Mouse (Mus musculus) MEL (cell line): ENCODE measurements around the gene D10Wsu102e. TPM values are rescaled to one million over a fixed set of nuclear protein-coding genes. Genes with fewer than 3 reads are reported as not detected.
"Not testable (repeated sequence)": the region's sequence is repeated elsewhere in the genome, so short reads cannot be mapped to it uniquely, and the experiment has no call there.

Source experiments
- DNase-seq: peaks from one replicate; pipeline ENCODE4 v3.0.0; 2011; ENCODE audit warnings: low read depth, low spot score
- H3K27ac ChIP-seq: 2 replicates; pipeline ENCODE4 v1.5.1; 2012; ENCODE audit warnings: low read depth, mild to moderate bottlenecking, control low read depth, low read length, moderate library complexity; ENCODE audit not compliant: control insufficient read depth
- H3K27me3 ChIP-seq, 2 experiments: fragments of 150-350 bp in 1 of 2; sonication (generic) in 1 of 2; 2 replicates each; pipeline ENCODE4 v1.6.1; 2012; ENCODE audit warnings: low read length in 2 of 2, mild to moderate bottlenecking in 2 of 2, improper control_type of control experiment in 1 of 2, moderate library complexity in 1 of 2; ENCODE audit not compliant: insufficient read depth in 2 of 2, control insufficient read depth in 1 of 2
- H3K36me3 ChIP-seq, 2 experiments: 2 replicates each; pipeline ENCODE4 v1.6.1; 2012 to 2014; ENCODE audit warnings: low read length in 2 of 2, improper control_type of control experiment in 1 of 2, inconsistent platforms in 1 of 2, mild to moderate bottlenecking in 1 of 2; ENCODE audit not compliant: insufficient read depth in 2 of 2, control insufficient read depth in 1 of 2
- H3K4me1 ChIP-seq, 2 experiments: fragments of 150-350 bp in 1 of 2; sonication (generic) in 1 of 2; 2 replicates each; pipeline ENCODE4 v1.6.1; 2012; ENCODE audit warnings: low read length in 2 of 2, improper control_type of control experiment in 1 of 2, mild to moderate bottlenecking in 1 of 2; ENCODE audit not compliant: insufficient read depth in 2 of 2, control insufficient read depth in 1 of 2
- H3K4me3 ChIP-seq, 2 experiments: fragments of 150-350 bp in 1 of 2; sonication (generic) in 1 of 2; 2 replicates each; pipeline ENCODE4 v1.5.1; 2012; ENCODE audit warnings: low read depth in 2 of 2, low read length in 2 of 2, mild to moderate bottlenecking in 2 of 2, moderate library complexity in 2 of 2, control low read depth in 1 of 2, improper control_type of control experiment in 1 of 2; ENCODE audit not compliant: control insufficient read depth in 1 of 2, insufficient read depth in 1 of 2
- H3K79me2 ChIP-seq: 2 replicates; pipeline ENCODE4 v1.6.1; 2012; ENCODE audit warnings: mild to moderate bottlenecking, low read length, moderate library complexity; ENCODE audit not compliant: control insufficient read depth, poor library complexity, insufficient read depth
- H3K9ac ChIP-seq: 2 replicates; pipeline ENCODE4 v1.6.1; 2012; ENCODE audit warnings: low read depth, mild to moderate bottlenecking, control low read depth, low read length, moderate library complexity; ENCODE audit not compliant: control insufficient read depth, poor library complexity, severe bottlenecking
- H3K9me3 ChIP-seq: fragments of 150-350 bp; sonication (generic); replicated peaks from 2 replicates; pipeline ENCODE4 v1.6.1; 2012; ENCODE audit warnings: mild to moderate bottlenecking, low read length, improper control_type of control experiment, moderate library complexity; ENCODE audit not compliant: insufficient read depth
- BHLHE40 ChIP-seq: IDR thresholded peaks from 2 replicates; pipeline ENCODE4 v1.6.1; 2012; ENCODE audit warnings: low read depth, mild to moderate bottlenecking, inconsistent platforms, low read length, improper control_type of control experiment, borderline replicate concordance
- CHD1 ChIP-seq: IDR thresholded peaks from 2 replicates; pipeline ENCODE4 v1.6.1; 2012; ENCODE audit warnings: low read depth, mild to moderate bottlenecking, inconsistent platforms, low read length, improper control_type of control experiment
- CTCF ChIP-seq, 3 experiments: IDR thresholded peaks in 2 of 3; conservative IDR thresholded peaks in 1 of 3; 2 replicates each; pipeline ENCODE4 v1.5.1; 2011 to 2012; ENCODE audit warnings: low read length in 3 of 3, low read depth in 2 of 3, mild to moderate bottlenecking in 2 of 3, improper control_type of control experiment in 1 of 3, inconsistent platforms in 1 of 3, mixed read lengths in 1 of 3, moderate library complexity in 1 of 3; ENCODE audit not compliant: control insufficient read depth in 1 of 3, insufficient read depth in 1 of 3, poor library complexity in 1 of 3, severe bottlenecking in 1 of 3
- ELF1 ChIP-seq: IDR thresholded peaks from 2 replicates; pipeline ENCODE4 v1.6.1; 2014; ENCODE audit warnings: low read depth, mild to moderate bottlenecking, inconsistent platforms, low read length, improper control_type of control experiment, moderate library complexity
- EP300 ChIP-seq, 2 experiments: IDR thresholded peaks; 2 replicates each; pipeline ENCODE4 v1.6.1; 2011; ENCODE audit warnings: improper control_type of control experiment in 2 of 2, low read length in 2 of 2, low read depth in 1 of 2, mild to moderate bottlenecking in 1 of 2
- ETS1 ChIP-seq: IDR thresholded peaks from 2 replicates; pipeline ENCODE4 v1.6.1; 2012; ENCODE audit warnings: low read depth, mild to moderate bottlenecking, inconsistent platforms, low read length, improper control_type of control experiment, moderate library complexity
- GABPA ChIP-seq: IDR thresholded peaks from 2 replicates; pipeline ENCODE4 v1.6.1; 2012; ENCODE audit warnings: low read depth, mild to moderate bottlenecking, inconsistent platforms, low read length, improper control_type of control experiment, moderate library complexity
- GATA1 ChIP-seq: IDR thresholded peaks from 2 replicates; pipeline ENCODE4 v1.6.1; 2011; ENCODE audit warnings: low read depth, low read length, improper control_type of control experiment
- HCFC1 ChIP-seq: IDR thresholded peaks from 2 replicates; pipeline ENCODE4 v1.6.1; 2012; ENCODE audit warnings: low read depth, mild to moderate bottlenecking, inconsistent platforms, low read length, improper control_type of control experiment, moderate library complexity
- KAT2A ChIP-seq: conservative IDR thresholded peaks from 2 replicates; pipeline ENCODE4 v1.6.1; 2012; ENCODE audit warnings: low read depth, low read length, improper control_type of control experiment, inconsistent platforms
- MEF2A ChIP-seq: IDR thresholded peaks from 2 replicates; pipeline ENCODE4 v1.6.1; 2014; ENCODE audit warnings: low read depth, mild to moderate bottlenecking, inconsistent platforms, low read length, improper control_type of control experiment; ENCODE audit not compliant: poor library complexity, insufficient replicate concordance, severe bottlenecking; ENCODE audit errors: extremely low read depth
- MXI1 ChIP-seq: IDR thresholded peaks from 2 replicates; pipeline ENCODE4 v1.6.1; 2011; ENCODE audit warnings: mild to moderate bottlenecking, low read depth, low read length, improper control_type of control experiment
- MYB ChIP-seq: IDR thresholded peaks from 2 replicates; pipeline ENCODE4 v1.6.1; 2011; ENCODE audit warnings: mild to moderate bottlenecking, low read depth, low read length, improper control_type of control experiment
- MYC ChIP-seq: IDR thresholded peaks from 2 replicates; pipeline ENCODE4 v1.6.1; 2011; ENCODE audit warnings: low read depth, mild to moderate bottlenecking, low read length, improper control_type of control experiment, moderate library complexity
- NELFE ChIP-seq: IDR thresholded peaks from 2 replicates; pipeline ENCODE4 v1.6.1; 2011; ENCODE audit warnings: low read depth, low read length, improper control_type of control experiment
- POLR2AphosphoS5 ChIP-seq: IDR thresholded peaks from 2 replicates; pipeline ENCODE4 v1.6.1; 2012; ENCODE audit warnings: low read depth, borderline replicate concordance, mild to moderate bottlenecking, inconsistent platforms, low read length, moderate library complexity, mixed read lengths
- RAD21 ChIP-seq: IDR thresholded peaks from 2 replicates; pipeline ENCODE4 v1.6.1; 2011; ENCODE audit warnings: mild to moderate bottlenecking, low read depth, low read length, improper control_type of control experiment
- RCOR1 ChIP-seq: IDR thresholded peaks from 2 replicates; pipeline ENCODE4 v1.6.1; 2012; ENCODE audit warnings: low read depth, mild to moderate bottlenecking, inconsistent platforms, low read length, improper control_type of control experiment
- SIN3A ChIP-seq: IDR thresholded peaks from 2 replicates; pipeline ENCODE4 v1.6.1; 2012; ENCODE audit warnings: low read length, improper control_type of control experiment, inconsistent platforms
- SMC3 ChIP-seq: IDR thresholded peaks from 2 replicates; pipeline ENCODE4 v1.6.1; 2011; ENCODE audit warnings: low read depth, low read length, improper control_type of control experiment
- TAL1 ChIP-seq: IDR thresholded peaks from 2 replicates; pipeline ENCODE4 v1.6.1; 2012; ENCODE audit warnings: mild to moderate bottlenecking, inconsistent platforms, low read length, moderate library complexity, mixed read lengths
- TBP ChIP-seq: IDR thresholded peaks from 2 replicates; pipeline ENCODE4 v1.8.0; 2011; ENCODE audit warnings: low read depth, low read length, improper control_type of control experiment
- TCF12 ChIP-seq: IDR thresholded peaks from 2 replicates; pipeline ENCODE4 v1.6.1; 2014; ENCODE audit warnings: low read depth, mild to moderate bottlenecking, inconsistent platforms, low read length, improper control_type of control experiment, moderate library complexity
- USF2 ChIP-seq, 2 experiments: IDR thresholded peaks; 2 replicates each; pipeline ENCODE4 v1.6.1; 2011 to 2012; ENCODE audit warnings: improper control_type of control experiment in 2 of 2, low read length in 2 of 2, borderline replicate concordance in 1 of 2, inconsistent platforms in 1 of 2, low read depth in 1 of 2, mild to moderate bottlenecking in 1 of 2; ENCODE audit not compliant: insufficient read depth in 1 of 2
- ZC3H11A ChIP-seq: IDR thresholded peaks from 2 replicates; pipeline ENCODE4 v1.6.1; 2012; ENCODE audit warnings: low read depth, mild to moderate bottlenecking, inconsistent platforms, low read length, improper control_type of control experiment
- ZKSCAN1 ChIP-seq: IDR thresholded peaks from 2 replicates; pipeline ENCODE4 v1.6.1; 2012; ENCODE audit warnings: low read depth, mild to moderate bottlenecking, inconsistent platforms, low read length, improper control_type of control experiment, moderate library complexity
- ZNF384 ChIP-seq: IDR thresholded peaks from 2 replicates; pipeline ENCODE4 v1.6.1; 2012; ENCODE audit warnings: low read depth, mild to moderate bottlenecking, inconsistent platforms, low read length, improper control_type of control experiment
- polyA plus RNA-seq, 2 experiments: library from polyadenylated mRNA; stranded (reverse) in 1 of 2; unstranded in 1 of 2; fragments of >175 nt in 1 of 2; fragments of >200 nt in 1 of 2; gene quantifications; 2 replicates each; pipeline versions ENCODE4 v1.2.1 to v1.2.4; 2012; ENCODE audit warnings: low replicate concordance in 2 of 2, low read depth in 1 of 2; ENCODE audit not compliant: insufficient read length in 2 of 2, insufficient read depth in 1 of 2, missing spikeins in 1 of 2
- total RNA-seq: library from RNA; depleted of rRNA; stranded (reverse); fragments of 300-350 nt; gene quantifications from 2 replicates; pipeline ENCODE4 v1.2.3, GENCODE M21; 2012

D10Wsu102e gene
- total and polyA plus RNA-seq, 3 experiments: 1.9 to 2.7 (median 2.2) TPM

- not testable (repeated sequence) for H3K79me2 ChIP-seq, H3K9me3 ChIP-seq, H3K4me3 ChIP-seq, H3K27me3 ChIP-seq
- peak; percentile 70 for DNase-seq
- TF ChIP-seq CTCF (IDR thresholded peaks at IDR 0.05 in 2 of 3, conservative IDR thresholded peaks at IDR 0.05 in 1 of 3; ENCODE audit: control insufficient read depth in 1 of 3, insufficient read depth in 1 of 3, low read depth in 2 of 3, low read length in 3 of 3, poor library complexity in 1 of 3, severe bottlenecking in 1 of 3) (peak in 1 of 3 experiments; percentile 31; a peak in 2 of 6 replicates), EP300 (IDR thresholded peaks at IDR 0.05; ENCODE audit: low read depth in 1 of 2, low read length in 2 of 2) (peak; percentile 38 to 68; a peak in 3 of 4 replicates), TAL1 (peak; percentile 20; the same call in 1 of the 2 replicates), SIN3A (peak; percentile 10; the same call in 1 of the 2 replicates), RAD21 (0 out of 2 replicates have a peak, but pooled peaks have one; percentile 5), TBP (peak; percentile 59; the same call in 1 of the 2 replicates), ETS1 (0 out of 2 replicates have a peak, but pooled peaks have one; percentile 31), TCF12 (peak; percentile 40; the same call in 1 of the 2 replicates), GATA1 (peak; percentile 63)
- Histone ChIP-seq H3K9ac (peak overlapping the region; percentile 24), H3K4me1 (peaks cover 16 to 52% of the 10 kb centered on the region in 2 experiments), H3K36me3 (peaks cover 10 to 57% of the 10 kb centered on the region in 2 experiments), H3K27ac (peak overlapping the region; percentile 98)
Observed at GRCm38 (mm10) chr10:83375458-83375857, 15.4 kb downstream of the D10Wsu102e start.

DNA sequence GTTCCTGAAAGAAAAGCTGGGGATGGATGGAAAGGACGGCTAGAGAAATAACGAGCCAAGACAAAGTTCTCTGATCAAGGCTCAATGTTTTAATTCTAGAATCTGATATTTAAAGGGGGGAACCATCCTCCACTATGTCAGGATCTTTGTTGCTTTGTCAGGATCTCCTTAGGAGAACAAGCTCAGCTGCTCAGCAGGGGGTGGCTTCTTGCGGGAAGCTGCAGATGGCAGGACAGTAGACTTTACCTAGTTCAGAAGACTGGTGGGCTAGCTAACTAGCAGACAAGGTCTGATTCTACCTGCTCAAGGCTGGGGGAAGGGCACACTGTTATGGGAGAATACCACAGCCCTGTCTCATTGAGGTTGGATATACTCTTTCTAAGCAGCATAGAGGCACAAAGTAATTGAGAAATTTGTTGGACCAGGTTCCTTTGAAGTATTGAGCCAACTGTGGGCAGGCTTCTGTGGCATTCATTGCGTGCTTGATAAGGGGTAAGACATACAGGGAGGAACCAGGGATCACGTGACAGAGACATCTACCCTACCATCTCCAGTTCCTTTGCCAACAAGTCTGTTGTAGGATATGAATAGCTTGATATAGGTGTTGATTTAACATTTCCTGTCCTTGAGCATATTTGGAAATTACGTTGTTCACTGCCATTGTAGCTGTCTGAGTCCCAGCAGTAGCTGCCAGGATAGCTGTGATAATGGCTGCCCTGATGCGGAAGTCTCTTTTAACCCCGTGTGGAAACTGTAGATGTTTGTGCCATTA, 17.1 kb downstream of the D10Wsu102e start:
- Histone ChIP-seq H3K4me1 (peaks cover 16 to 53% of the 10 kb centered on the region in 2 experiments), H3K36me3 (peaks cover 0 to 61% of the 10 kb centered on the region in 2 experiments), H3K79me2 (peaks cover 8% of the 10 kb centered on the region)
- TF ChIP-seq CTCF (IDR thresholded peaks at IDR 0.05 in 2 of 3, conservative IDR thresholded peaks at IDR 0.05 in 1 of 3; ENCODE audit: control insufficient read depth in 1 of 3, insufficient read depth in 1 of 3, low read depth in 2 of 3, low read length in 3 of 3, poor library complexity in 1 of 3, severe bottlenecking in 1 of 3) (no peak), GABPA (no peak), RCOR1 (peak; percentile 69), NELFE (0 out of 2 replicates have a peak, but pooled peaks have one; percentile 11), MEF2A (peak; percentile 89), TBP (peak; percentile 84), SMC3 (no peak), ELF1 (peak; percentile 79), ZKSCAN1 (no peak), KAT2A (0 out of 2 replicates have a peak, but pooled peaks have one; percentile 16), BHLHE40 (peak; percentile 97), MXI1 (no peak; the same call in 1 of the 2 replicates), SIN3A (peak; percentile 88), POLR2AphosphoS5 (no peak), GATA1 (peak; percentile 90), MYC (peak; percentile 62), USF2 (IDR thresholded peaks at IDR 0.05; ENCODE audit: borderline replicate concordance in 1 of 2, insufficient read depth in 1 of 2, low read depth in 1 of 2, low read length in 2 of 2) (peak; percentile 83 to 91), ZNF384 (no peak), ZC3H11A (no peak), RAD21 (no peak), CHD1 (no peak), TAL1 (peak; percentile 75), MYB (no peak), HCFC1 (peak; percentile 67; the same call in 1 of the 2 replicates)

More for the DNA sequence above, 17.1 kb downstream of the D10Wsu102e start:
- Histone ChIP-seq H3K9me3 (no peaks in the 10 kb centered on the region), H3K4me3 (peak overlapping the region; percentile 14 to 34; a peak in 3 of 4 replicates), H3K9ac (peak overlapping the region; percentile 70), H3K27me3 (no peaks in the 10 kb centered on the region), H3K27ac (peak overlapping the region; percentile 99)
- DNase-seq: peak; percentile 94
